Mouse (Mus musculus) layer of hippocampus, postnatal 14 days (tissue): ENCODE measurements at regions not wholly inside any gene's neighbourhood (a gene's known extent, or its start where the extent isn't known, plus 50 kb on each side); places are given as distances from the start of the nearest gene placed in this dataset.

Experiments used
- DNase-seq, 2 experiments: peaks; one replicate each; pipeline ENCODE4 v3.0.0; 2021 to 2022; ENCODE audit warnings: low spot score in 2 of 2, mixed read lengths in 1 of 2

GRCm38 (mm10) chr14:92488247-92488646 is 1402.2 kb downstream of the Pcdh9 start:
- peak; percentile 13 to 48 for DNase-seq
